Mouse (Mus musculus) adrenal gland, adult 2 months (tissue): ENCODE measurements around the gene Odf3b. TPM values are rescaled to one million over a fixed set of nuclear protein-coding genes. Genes with fewer than 3 reads are reported as not detected.
A peak's percentile ranks its signal among the peaks of the same experiment; 100 is the strongest.

Source experiments
- DNase-seq: peaks from one replicate; pipeline ENCODE4 v3.0.0; 2021
- polyA plus RNA-seq: library from polyadenylated mRNA; depleted of rRNA; stranded (reverse); fragments of >200 nt; gene quantifications from 2 replicates; pipeline ENCODE4 v1.2.3, GENCODE M21; 2012
- total RNA-seq, 2 experiments: library from RNA; stranded (reverse); gene quantifications; 2 replicates each; pipeline ENCODE4 v1.2.3; 2021

Gene Odf3b
- total and polyA plus RNA-seq, 3 experiments: 0.52 to 2.0 TPM; not detected in 1

GRCm38 (mm10) chr15:89374801-89375534 lies 4.1 kb downstream of the Odf3b start:
- no peak for DNase-seq

GRCm38 (mm10) chr15:89374340-89374739 lies 4.7 kb downstream of the Odf3b start:
- DNase-seq: no peak

DNA sequence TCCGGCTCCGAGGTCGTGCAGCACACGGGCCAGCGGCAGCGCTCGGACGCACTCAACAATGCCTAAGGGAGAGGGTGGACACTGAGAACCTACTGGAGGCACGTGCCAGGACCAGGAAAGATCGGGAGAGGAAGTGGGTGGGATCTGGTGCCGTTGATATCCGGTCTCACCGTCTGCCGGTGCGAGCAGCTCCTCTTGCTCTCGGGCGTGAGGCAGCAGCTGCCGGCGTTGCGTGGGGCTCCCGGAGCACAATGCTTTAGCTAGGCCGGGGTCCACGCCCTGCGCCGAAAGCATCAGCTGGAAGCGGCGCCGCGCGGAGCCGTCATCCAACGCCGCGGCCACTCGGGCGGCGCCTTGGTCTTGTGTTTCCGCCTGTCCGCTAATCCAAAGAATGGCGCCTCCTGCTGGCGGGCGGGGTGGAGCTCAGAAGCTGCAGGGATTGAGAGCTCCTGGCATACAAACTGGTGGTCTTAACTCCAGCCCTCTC lies 5.3 kb downstream of the Odf3b start, which contains the start of gene Sco2:
TSS of gene Sco2 (minus strand) at position 85 of the 487 bp plus-strand sequence.
- DNase-seq: peak; percentile 93

GRCm38 (mm10) chr15:89373027-89373761 lies 5.9 kb downstream of the Odf3b start:
- peak; percentile 90 for DNase-seq

- no peak for DNase-seq
Observed at GRCm38 (mm10) chr15:89372536-89372935, 6.5 kb downstream of the Odf3b start.

- DNase-seq: no peak
Observed at GRCm38 (mm10) chr15:89372068-89372467, 7.0 kb downstream of the Odf3b start.

DNA sequence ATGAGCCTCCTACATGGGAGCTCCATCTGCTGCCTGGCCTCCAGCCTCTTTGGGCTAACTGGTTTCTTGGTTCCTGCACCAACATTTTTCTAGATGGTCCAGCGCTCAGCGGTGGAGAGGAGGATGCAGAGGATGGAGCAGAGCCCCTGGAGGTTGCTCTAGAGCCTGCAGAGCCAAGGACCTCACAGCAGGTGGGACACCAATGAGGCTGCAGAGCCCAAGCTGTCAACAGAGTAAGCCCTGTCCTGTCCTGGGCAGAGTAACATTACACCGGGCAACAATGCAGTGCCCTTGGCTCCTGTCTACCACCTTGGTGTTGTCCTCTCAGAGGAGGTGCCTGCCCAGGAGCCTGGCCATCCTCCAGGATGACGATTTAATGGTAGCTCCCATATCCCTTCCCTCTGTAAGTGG lies 13.9 kb downstream of the Odf3b start:
- no peak for DNase-seq

DNA sequence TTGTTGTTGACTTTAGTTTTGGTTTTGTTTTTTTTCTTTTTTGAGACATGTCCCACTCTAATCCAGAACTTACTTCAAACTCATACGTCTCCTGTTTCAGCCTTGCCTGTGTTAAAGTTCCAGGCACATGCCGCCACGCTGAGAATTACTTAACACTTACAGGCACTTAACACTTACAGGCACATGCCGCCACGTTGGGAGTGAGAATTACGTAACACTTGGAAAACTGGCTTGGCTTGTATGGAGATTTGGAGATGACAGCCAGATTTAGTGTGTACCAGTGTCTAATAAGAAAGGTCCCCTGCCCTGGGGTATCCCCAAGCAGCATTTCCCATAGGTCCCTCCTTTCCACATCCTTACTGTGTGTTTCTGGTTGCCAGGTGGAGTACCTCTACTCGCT lies 16.0 kb downstream of the Odf3b start:
- DNase-seq: no peak

GRCm38 (mm10) chr15:89358784-89359183 lies 20.3 kb downstream of the Odf3b start:
- DNase-seq: no peak

DNA sequence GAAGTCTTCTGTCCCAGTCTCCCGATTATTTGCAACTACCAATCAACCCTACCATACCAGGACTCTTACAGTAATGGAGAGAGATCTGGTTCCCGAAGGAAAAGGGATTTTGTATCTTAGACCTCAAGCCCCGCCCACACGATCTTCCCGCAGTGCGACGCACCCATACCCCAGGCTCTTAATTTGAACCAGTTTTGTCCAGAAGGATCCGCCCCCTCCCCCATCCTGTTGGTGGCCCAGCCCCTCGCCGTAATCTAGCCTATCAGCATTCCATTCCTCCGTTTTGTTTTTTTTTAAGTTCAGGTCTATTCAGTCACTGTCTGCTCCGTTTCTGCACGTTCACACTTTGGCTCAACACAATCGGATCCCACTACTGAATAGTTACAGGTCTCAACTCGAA lies 22.7 kb downstream of the Odf3b start:
- DNase-seq: peak; percentile 77

DNA sequence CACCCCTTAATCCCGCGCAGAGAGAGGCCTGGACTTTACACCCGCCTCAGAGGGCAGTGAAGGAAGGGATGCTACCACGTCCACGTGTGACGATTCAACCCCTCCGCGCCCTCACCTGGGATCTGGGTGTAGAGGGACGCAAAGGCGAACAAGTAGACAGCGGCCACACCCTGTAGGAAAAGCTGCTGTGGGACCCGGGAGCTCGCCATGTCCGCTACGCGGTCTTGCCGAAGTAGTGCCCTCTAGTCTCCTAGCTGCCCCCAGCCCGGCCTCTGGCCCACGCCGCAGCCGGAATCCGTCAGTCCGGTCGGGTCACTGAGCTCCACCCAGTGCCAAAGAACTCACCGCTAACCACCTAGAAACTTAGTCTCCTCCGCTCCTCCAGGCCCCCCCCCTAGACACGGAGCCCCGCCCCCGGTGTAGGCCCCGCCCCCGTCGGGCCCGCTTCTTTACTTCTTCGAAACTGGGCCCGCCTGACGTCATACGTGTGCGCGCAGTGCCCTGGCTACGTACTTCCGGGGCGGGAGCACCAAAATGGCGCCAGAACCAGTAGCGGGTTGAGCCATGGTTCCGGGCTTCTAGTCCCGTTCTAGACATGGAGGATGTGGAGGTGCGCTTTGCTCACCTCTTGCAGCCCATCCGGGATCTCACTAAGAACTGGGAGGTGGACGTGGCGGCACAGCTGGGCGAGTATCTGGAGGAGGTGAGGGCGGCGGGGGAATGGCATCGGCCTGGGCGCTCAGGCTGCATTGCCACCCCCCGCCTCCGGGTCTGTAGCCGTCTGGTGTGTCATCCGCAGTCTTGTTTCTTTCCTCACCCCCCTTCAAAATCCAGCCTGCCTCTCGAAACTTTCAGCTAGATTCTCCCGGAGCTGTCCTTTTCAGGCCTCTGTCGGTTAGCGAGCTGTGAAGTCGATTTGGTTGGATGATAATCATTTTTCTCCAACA lies 23.6 kb downstream of the Odf3b start, which contains the start of the genes Lmf2 and Ncaph2:
TSS of gene Lmf2 (minus strand) at position 419 of the 947 bp plus-strand sequence.
TSS of gene Ncaph2 (plus strand) at position 479 of the 947 bp plus-strand sequence.
- peak; percentile 96 for DNase-seq

DNA sequence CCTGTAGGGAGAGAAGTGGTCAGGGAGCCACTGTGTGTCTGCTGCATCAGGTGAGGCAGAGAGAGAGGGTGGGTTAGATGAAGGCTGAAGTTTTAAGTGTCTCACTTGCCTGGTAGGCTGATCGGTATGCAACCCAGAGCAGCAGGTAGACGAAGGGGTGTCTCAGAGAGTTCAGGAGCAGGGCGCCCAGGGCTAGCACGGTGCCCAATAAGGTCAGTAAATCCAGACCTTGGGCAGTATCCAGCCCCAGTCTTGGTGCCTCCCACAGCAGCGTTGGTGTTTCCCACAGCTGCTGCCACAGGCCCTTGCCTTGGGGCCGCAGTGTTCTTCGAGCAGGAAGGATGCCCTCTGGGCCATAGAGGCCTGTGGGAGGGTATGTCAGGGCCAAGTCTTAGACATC lies 24.6 kb downstream of the Odf3b start:
- DNase-seq: no peak

DNA sequence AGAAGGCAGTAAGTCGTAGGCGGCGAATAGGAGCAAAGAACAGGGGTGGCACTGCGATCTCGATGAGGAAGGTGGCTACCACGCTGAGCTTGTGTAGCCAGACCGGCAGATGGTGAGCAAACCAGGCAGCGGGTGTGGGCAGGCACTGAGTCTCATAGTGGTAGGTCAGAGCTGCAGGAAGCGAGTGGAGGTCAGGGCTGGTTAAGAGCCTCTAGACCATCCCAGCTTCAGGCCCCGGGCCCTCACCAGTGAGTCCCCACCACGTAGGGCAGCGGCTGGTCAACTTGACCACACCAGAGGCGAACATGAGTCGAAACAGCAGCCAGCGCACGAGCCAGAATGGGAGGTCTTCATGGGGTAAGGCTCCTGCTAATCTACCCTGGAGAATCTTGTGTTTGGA lies 25.2 kb downstream of the Odf3b start:
- no peak for DNase-seq

DNA sequence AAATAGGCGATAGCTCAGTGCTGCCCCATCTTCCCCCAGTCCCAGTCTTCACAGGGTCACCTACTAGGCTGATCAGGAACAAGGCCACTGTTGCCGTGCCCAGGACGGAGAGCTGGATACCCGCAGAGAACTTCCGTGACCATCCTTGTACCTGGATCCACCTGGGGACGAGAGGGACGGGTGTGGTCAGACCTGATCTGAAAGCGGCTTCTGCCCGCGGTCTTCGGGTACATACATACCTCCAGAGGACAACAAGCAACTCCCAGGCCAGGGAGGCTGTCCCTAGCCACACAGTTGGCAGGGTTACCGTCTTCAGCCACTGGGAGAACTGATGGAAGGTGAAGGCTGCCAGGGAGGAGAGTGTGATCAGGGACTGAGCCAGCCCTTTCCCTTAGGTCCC lies 26.3 kb downstream of the Odf3b start:
- DNase-seq: no peak

GRCm38 (mm10) chr15:89352054-89352453 lies 27.0 kb downstream of the Odf3b start:
- no peak for DNase-seq

GRCm38 (mm10) chr15:89351302-89351701 lies 27.8 kb downstream of the Odf3b start:
- DNase-seq: no peak

GRCm38 (mm10) chr15:89350447-89350846 lies 28.6 kb downstream of the Odf3b start:
- DNase-seq: no peak

- no peak for DNase-seq
Observed at GRCm38 (mm10) chr15:89343325-89343724, 35.8 kb downstream of the Odf3b start.

DNA sequence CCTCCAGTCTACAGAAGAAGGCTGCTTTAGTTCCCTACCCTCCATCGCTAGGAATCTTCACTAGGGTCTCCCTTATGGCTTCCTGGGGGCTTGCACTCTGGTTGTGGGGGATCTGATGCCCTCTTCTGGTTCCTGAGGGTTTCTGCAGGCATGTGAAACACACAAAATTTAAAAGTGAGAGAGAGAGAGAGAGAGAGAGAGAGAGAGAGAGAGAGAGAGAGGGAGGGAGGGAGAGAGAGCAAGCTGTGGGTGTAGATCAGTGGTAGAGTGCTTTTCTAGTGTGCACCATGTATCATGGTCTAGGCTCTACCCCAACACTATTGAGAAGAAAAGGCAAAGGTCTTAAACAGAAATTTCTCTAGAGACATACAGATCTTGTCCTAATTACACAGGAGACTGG lies 37.4 kb downstream of the Odf3b start:
- DNase-seq: no peak

DNA sequence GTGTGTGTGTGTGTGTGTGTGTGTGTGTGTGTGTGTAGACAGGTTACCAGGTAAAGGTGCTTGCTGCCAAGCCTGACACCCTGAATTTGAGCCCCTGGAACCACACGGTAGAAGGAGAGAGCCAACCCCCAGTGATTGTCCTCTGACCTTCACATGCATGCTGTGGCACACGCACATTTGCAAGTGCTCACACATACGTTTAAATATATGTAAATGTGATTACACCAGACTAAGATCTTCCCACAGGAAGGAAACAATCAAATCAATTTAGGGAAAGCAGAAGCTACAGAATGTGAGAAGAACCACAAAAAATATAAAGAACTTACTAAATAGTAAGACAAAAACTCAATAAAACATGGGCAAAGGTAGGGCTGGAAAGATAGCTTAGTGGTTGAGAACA lies 38.9 kb downstream of the Odf3b start:
- DNase-seq: no peak

DNA sequence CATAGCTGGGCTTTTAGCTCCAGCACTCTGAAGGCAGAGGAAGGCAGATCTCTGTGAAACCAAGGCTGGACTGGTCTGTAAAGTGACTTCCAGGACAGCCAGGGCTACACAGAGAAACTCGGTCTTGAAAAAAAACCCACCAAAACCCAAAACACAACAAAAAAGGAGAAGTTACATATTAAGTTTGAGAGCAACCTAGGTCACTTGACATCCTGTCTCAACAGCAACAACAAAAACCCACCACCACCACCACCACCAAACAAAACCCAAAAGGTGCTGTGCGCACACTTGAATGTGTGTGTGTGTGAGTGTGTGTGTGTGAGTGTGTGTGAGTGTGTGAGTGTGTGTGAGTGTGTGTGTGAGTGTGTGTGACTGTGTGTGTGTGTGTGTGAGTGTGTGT lies 39.4 kb downstream of the Odf3b start:
- no peak for DNase-seq

- no peak for DNase-seq
Observed at GRCm38 (mm10) chr15:89336422-89336821, 42.7 kb downstream of the Odf3b start.
